Mouse (Mus musculus) CH12.LX (cell line): ENCODE data around the gene Trip12.

Source experiments
- BHLHE40 ChIP-seq: IDR thresholded peaks from 2 replicates; pipeline ENCODE4 v1.6.1; 2011; ENCODE audit warnings: mild to moderate bottlenecking, low read depth, low read length, improper control_type of control experiment
- CTCF ChIP-seq, 2 experiments: IDR thresholded peaks in 1 of 2; conservative IDR thresholded peaks in 1 of 2; 2 replicates each; pipeline ENCODE4 v1.5.1; 2011 to 2012; ENCODE audit warnings: low read depth in 2 of 2, low read length in 2 of 2, improper control_type of control experiment in 1 of 2, inconsistent platforms in 1 of 2, mild to moderate bottlenecking in 1 of 2, moderate library complexity in 1 of 2
- E2F4 ChIP-seq: IDR thresholded peaks from 2 replicates; pipeline ENCODE4 v1.6.1; 2011; ENCODE audit warnings: low read depth, low read length, improper control_type of control experiment; ENCODE audit not compliant: insufficient replicate concordance
- MAZ ChIP-seq: IDR thresholded peaks from 2 replicates; pipeline ENCODE4 v1.6.1; 2012; ENCODE audit warnings: low read depth, mild to moderate bottlenecking, inconsistent platforms, low read length, improper control_type of control experiment, moderate library complexity
- NELFE ChIP-seq: IDR thresholded peaks from 2 replicates; pipeline ENCODE4 v1.6.1; 2011; ENCODE audit warnings: low read depth, low read length, improper control_type of control experiment
- POLR2A ChIP-seq: IDR thresholded peaks from 2 replicates; pipeline ENCODE4 v1.6.1; 2011; ENCODE audit warnings: low read depth, mild to moderate bottlenecking, improper control_type of control experiment, low read length
- POLR2AphosphoS2 ChIP-seq: IDR thresholded peaks from 2 replicates; pipeline ENCODE4 v1.6.1; 2011; ENCODE audit warnings: low read depth, low read length, improper control_type of control experiment
- TBP ChIP-seq: conservative IDR thresholded peaks from 2 replicates; pipeline ENCODE4 v1.6.1; 2011; ENCODE audit warnings: low read depth, low read length, improper control_type of control experiment

GRCm38 (mm10) chr1:84777455-84777854, 62.9 kb downstream of the Trip12 start:
- TF ChIP-seq POLR2A (no peak), BHLHE40 (no peak), TBP (no peak), MAZ (no peak), CTCF (conservative IDR thresholded peaks at IDR 0.05 in 1 of 2, IDR thresholded peaks at IDR 0.05 in 1 of 2; ENCODE audit: low read depth in 2 of 2, low read length in 2 of 2) (no peak), POLR2AphosphoS2 (no peak), NELFE (no peak), E2F4 (no peak)
